Mouse (Mus musculus) colon, adult 2 months (tissue): ENCODE measurements around the gene Rsph14. TPM values are rescaled to one million over a fixed set of nuclear protein-coding genes. Genes with fewer than 3 reads are reported as not detected.

Experiments used
- polyA plus RNA-seq: library from polyadenylated mRNA; depleted of rRNA; stranded (reverse); fragments of >200 nt; gene quantifications from 2 replicates; pipeline ENCODE4 v1.2.3, GENCODE M21; 2012; rRNA removed

Rsph14 gene
- polyA plus RNA-seq: not detected in 2 replicates

DNA sequence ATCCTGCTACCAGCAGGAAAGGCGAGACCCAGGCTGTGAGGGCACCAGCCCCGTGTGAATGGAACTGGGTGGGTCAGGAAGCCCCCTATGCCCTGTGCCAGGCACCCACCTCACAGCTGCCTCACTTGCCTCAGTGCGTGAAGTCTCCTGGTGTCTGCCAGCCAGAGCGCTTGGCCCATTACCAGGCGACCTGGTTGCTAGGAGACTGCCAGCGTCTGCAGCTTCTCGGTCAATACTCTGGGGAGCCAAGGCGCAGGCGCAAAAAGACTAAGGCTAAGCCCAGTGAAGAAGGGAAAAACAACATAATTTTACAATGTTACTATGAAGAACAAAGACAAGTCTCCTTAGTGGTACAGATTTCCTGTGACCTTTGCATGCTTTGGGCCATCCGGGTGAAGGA is at the start of gene Rsph14:
TSS of gene Rsph14 (minus strand) at position 192 of the 400 bp plus-strand sequence.

DNA sequence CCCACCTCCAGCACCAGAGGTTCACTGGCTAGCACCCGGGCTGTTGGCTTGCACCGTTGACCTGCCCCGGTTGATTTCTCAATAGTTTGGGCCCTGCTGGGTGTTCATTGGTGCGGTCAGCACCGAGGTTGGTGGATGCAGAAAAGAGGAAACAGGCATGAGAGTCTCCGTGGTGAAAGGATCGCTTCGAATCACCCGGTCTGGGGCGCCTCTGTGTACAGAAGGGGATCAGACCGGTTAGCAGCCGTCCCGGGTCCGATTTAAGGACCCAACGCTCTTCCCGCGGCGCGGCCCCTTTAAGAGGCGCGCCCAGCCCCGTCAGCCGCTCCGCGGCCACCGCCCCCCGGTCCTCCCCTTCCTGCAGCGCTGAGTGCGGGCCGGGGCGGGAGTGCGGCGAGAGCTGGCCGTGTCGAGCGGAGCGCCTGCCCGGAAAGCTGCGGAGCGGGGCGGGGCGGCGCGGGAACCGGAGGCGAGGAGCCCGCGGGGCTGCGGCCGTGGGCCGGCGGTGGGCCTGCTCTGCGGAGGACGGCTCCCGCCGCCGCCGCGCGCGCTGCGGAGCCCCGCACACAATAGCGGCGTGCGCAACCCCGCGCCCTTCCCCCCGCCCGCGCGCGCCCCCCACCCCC is 27.9 kb upstream of the Rsph14 start, which contains the start of gene Bcr:
TSS of gene Bcr (plus strand) at position 376 of the 626 bp plus-strand sequence.

DNA sequence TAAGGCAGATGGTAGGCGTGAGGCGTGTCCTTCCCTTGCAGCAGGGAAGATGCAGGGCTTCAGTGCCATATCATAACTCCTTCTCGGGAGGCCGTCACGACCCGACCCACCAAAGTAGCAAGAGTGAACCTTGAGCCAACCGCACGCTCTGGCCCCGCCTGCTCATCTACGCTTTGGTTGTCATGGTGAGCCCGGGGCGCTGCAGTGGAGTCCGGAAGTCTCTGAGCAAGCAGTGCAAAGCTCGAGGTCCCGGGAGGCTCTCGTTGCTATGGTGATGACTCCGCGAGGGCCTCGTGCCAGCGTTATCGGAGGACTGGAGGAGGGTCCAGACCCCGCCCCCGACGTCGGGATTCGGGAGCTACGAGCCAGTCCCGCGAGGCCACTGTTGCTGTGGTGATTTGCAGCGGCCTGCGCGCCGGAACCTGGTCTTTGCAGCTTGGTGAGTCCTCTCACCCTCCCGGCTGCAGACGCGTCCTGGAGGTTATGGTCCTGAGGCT is 4.5 kb upstream of the Rsph14 start, which contains the start of gene Rab36:
TSS of gene Rab36 (plus strand) at position 176 of the 497 bp plus-strand sequence.

DNA sequence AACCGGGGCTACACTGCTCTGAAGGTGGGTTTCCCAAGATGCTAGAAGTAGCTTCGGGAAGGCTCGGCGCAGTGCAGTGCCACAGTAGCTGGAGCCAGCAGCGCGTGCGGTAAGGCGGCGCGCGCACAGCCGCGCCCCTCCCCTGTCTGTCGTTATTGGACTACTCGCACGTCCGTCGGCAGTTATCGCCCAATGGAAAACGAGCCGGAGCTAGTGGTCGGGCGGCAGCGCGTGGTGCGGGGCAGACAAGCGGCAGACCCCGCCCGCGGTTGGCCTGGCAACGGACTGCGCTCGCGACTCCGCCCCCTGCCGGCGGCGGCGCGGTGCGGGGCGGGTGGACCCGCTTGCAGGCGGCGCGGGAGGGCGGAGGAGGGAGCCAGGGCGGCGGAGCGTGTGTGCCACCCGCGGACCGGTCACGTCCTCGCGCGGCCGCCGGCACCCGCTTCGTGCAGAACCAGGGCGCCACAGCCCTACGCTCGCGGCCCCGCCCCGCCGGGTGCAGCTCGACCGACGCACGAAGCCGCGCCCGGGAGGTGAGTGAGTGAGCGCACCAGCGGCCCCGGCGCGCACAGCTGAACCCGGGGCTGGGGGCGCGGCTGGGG is 65.4 kb downstream of the Rsph14 start, which contains the start of gene Gnaz:
TSS of gene Gnaz (plus strand) at position 328 of the 602 bp plus-strand sequence.

Other genes starting within 250 kb of the Rsph14 start
- 3.8 and 4.0 TPM in 2 replicates for gene Gnaz, start 65.4 kb downstream of the Rsph14 start, polyA plus RNA-seq
- 3.9 and 4.9 TPM in 2 replicates for gene Rab36, start 4.5 kb upstream of the Rsph14 start, polyA plus RNA-seq
- 22.7 and 25.4 TPM in 2 replicates for gene Bcr, start 28.0 kb upstream of the Rsph14 start, polyA plus RNA-seq
- gene Specc1l, start 179.5 kb upstream of the Rsph14 start, polyA plus RNA-seq: 33.9 and 42.5 TPM in 2 replicates